Mouse (Mus musculus): ENCODE measurements around the gene Tmem170.

The Tmem170 gene

GRCm38 (mm10) chr8:111876355-111876948 lies at the start of gene Tmem170:
Gene Tmem170 (minus strand): TSS chr8:111876750.
- peak; percentile 97 for DNase-seq (ENCODE audit: low spot score)

- no peak for DNase-seq (ENCODE audit: low spot score)
Observed at GRCm38 (mm10) chr8:111924976-111925375, 48.4 kb upstream of the Tmem170 start.

- peak; percentile 50 for DNase-seq (ENCODE audit: low spot score)
Observed at GRCm38 (mm10) chr8:111923383-111923804, 46.8 kb upstream of the Tmem170 start.

GRCm38 (mm10) chr8:111920971-111921370 lies 44.4 kb upstream of the Tmem170 start:
- DNase-seq (ENCODE audit: low spot score), result no peak

- DNase-seq (ENCODE audit: low spot score), result no peak
Observed at GRCm38 (mm10) chr8:111919663-111920062, 43.1 kb upstream of the Tmem170 start.

GRCm38 (mm10) chr8:111912860-111913432 lies 36.4 kb upstream of the Tmem170 start:
- no peak for DNase-seq (ENCODE audit: low spot score)

- DNase-seq (ENCODE audit: low spot score), result no peak
Observed at GRCm38 (mm10) chr8:111911572-111911971, 35.0 kb upstream of the Tmem170 start.

GRCm38 (mm10) chr8:111909621-111910450 lies 33.3 kb upstream of the Tmem170 start, which contains the start of gene Chst5:
Gene Chst5 (minus strand): TSS chr8:111910447.
- no peak for DNase-seq (ENCODE audit: low spot score)

GRCm38 (mm10) chr8:111905500-111906121 lies 29.1 kb upstream of the Tmem170 start:
- peak; percentile 58 for DNase-seq (ENCODE audit: low spot score)

- no peak for DNase-seq (ENCODE audit: low spot score)
Observed at GRCm38 (mm10) chr8:111902080-111902479, 25.5 kb upstream of the Tmem170 start.

GRCm38 (mm10) chr8:111898586-111898985 lies 22.0 kb upstream of the Tmem170 start:
- DNase-seq (ENCODE audit: low spot score), result no peak

- no peak for DNase-seq (ENCODE audit: low spot score)
Observed at GRCm38 (mm10) chr8:111894955-111895354, 18.4 kb upstream of the Tmem170 start.

GRCm38 (mm10) chr8:111892615-111893014 lies 16.1 kb upstream of the Tmem170 start:
- DNase-seq (ENCODE audit: low spot score), result no peak

- peak; percentile 70 for DNase-seq (ENCODE audit: low spot score)
Observed at GRCm38 (mm10) chr8:111891983-111892382, 15.4 kb upstream of the Tmem170 start.

GRCm38 (mm10) chr8:111890911-111891303 lies 14.4 kb upstream of the Tmem170 start:
- DNase-seq (ENCODE audit: low spot score), result no peak

GRCm38 (mm10) chr8:111889931-111890910 lies 13.7 kb upstream of the Tmem170 start:
- no peak for DNase-seq (ENCODE audit: low spot score)

GRCm38 (mm10) chr8:111888091-111888650 lies 11.6 kb upstream of the Tmem170 start:
- no peak for DNase-seq (ENCODE audit: low spot score)

GRCm38 (mm10) chr8:111887479-111887878 lies 10.9 kb upstream of the Tmem170 start:
- no peak for DNase-seq (ENCODE audit: low spot score)

- DNase-seq (ENCODE audit: low spot score), result no peak
Observed at GRCm38 (mm10) chr8:111883615-111884014, 7.1 kb upstream of the Tmem170 start.

- no peak for DNase-seq (ENCODE audit: low spot score)
Observed at GRCm38 (mm10) chr8:111881591-111881990, 5.0 kb upstream of the Tmem170 start.

GRCm38 (mm10) chr8:111877711-111878110 lies 1.2 kb upstream of the Tmem170 start:
- DNase-seq (ENCODE audit: low spot score), result no peak

Data from yolk sac, embryonic 10.5 days (tissue).